Mouse (Mus musculus) heart, adult 9 months (tissue): ENCODE measurements around the gene Osbpl8.
"Not testable (repeated sequence)": the region's sequence is repeated elsewhere in the genome, so short reads cannot be mapped to it uniquely, and the experiment has no call there.

Experiments used
- DNase-seq, 2 experiments: peaks; one replicate each; pipeline ENCODE4 v3.0.0; 2022; ENCODE audit warnings: low spot score in 2 of 2

Gene Osbpl8

GRCm38 (mm10) chr10:111164304-111165218, at the start of gene Osbpl8:
Gene Osbpl8 (plus strand): TSS chr10:111164752.
- peak; percentile 99 to 100 for DNase-seq

GRCm38 (mm10) chr10:111117198-111117845, 47.2 kb upstream of the Osbpl8 start:
- DNase-seq = no peak

GRCm38 (mm10) chr10:111118292-111118691, 46.3 kb upstream of the Osbpl8 start:
- no peak for DNase-seq

GRCm38 (mm10) chr10:111118991-111119650, 45.4 kb upstream of the Osbpl8 start:
- no peak for DNase-seq

- no peak for DNase-seq
Observed at GRCm38 (mm10) chr10:111119756-111120155, 44.8 kb upstream of the Osbpl8 start.

GRCm38 (mm10) chr10:111122864-111123398, 41.6 kb upstream of the Osbpl8 start:
- no peak for DNase-seq

- DNase-seq = no peak
Observed at GRCm38 (mm10) chr10:111124175-111124574, 40.4 kb upstream of the Osbpl8 start.

GRCm38 (mm10) chr10:111124767-111125315, 39.7 kb upstream of the Osbpl8 start:
- no peak for DNase-seq

GRCm38 (mm10) chr10:111127388-111127787, 37.2 kb upstream of the Osbpl8 start:
- no peak for DNase-seq

- no peak for DNase-seq
Observed at GRCm38 (mm10) chr10:111128493-111128892, 36.1 kb upstream of the Osbpl8 start.

GRCm38 (mm10) chr10:111129867-111130620, 34.5 kb upstream of the Osbpl8 start:
- no peak for DNase-seq

- DNase-seq = no peak
Observed at GRCm38 (mm10) chr10:111130872-111131271, 33.7 kb upstream of the Osbpl8 start.

- no peak for DNase-seq
Observed at GRCm38 (mm10) chr10:111133271-111133670, 31.3 kb upstream of the Osbpl8 start.

GRCm38 (mm10) chr10:111133936-111134335, 30.6 kb upstream of the Osbpl8 start:
- no peak for DNase-seq

GRCm38 (mm10) chr10:111134412-111134957, 30.1 kb upstream of the Osbpl8 start:
- DNase-seq = no peak

GRCm38 (mm10) chr10:111136306-111136705, 28.2 kb upstream of the Osbpl8 start:
- DNase-seq = not testable (repeated sequence)

- no peak for DNase-seq
Observed at GRCm38 (mm10) chr10:111137905-111138304, 26.6 kb upstream of the Osbpl8 start.

GRCm38 (mm10) chr10:111139170-111139569, 25.4 kb upstream of the Osbpl8 start:
- no peak for DNase-seq

- peak in 1 of 2 experiments; percentile 27 for DNase-seq
Observed at GRCm38 (mm10) chr10:111139881-111140280, 24.7 kb upstream of the Osbpl8 start.

GRCm38 (mm10) chr10:111144371-111144959, 20.1 kb upstream of the Osbpl8 start:
- no peak for DNase-seq
